Mouse (Mus musculus) MEL (cell line): ENCODE results near the gene Ube2f. TPM values are rescaled to one million over a fixed set of nuclear protein-coding genes. Genes with fewer than 3 reads are reported as not detected.

Experiments used
- DNase-seq: peaks from one replicate; pipeline ENCODE4 v3.0.0; 2011; ENCODE audit warnings: low read depth, low spot score
- H3K27ac ChIP-seq: 2 replicates; pipeline ENCODE4 v1.5.1; 2012; ENCODE audit warnings: low read depth, mild to moderate bottlenecking, control low read depth, low read length, moderate library complexity; ENCODE audit not compliant: control insufficient read depth
- H3K27me3 ChIP-seq, 2 experiments: fragments of 150-350 bp in 1 of 2; sonication (generic) in 1 of 2; 2 replicates each; pipeline ENCODE4 v1.6.1; 2012; ENCODE audit warnings: low read length in 2 of 2, mild to moderate bottlenecking in 2 of 2, improper control_type of control experiment in 1 of 2, moderate library complexity in 1 of 2; ENCODE audit not compliant: insufficient read depth in 2 of 2, control insufficient read depth in 1 of 2
- H3K36me3 ChIP-seq, 2 experiments: 2 replicates each; pipeline ENCODE4 v1.6.1; 2012 to 2014; ENCODE audit warnings: low read length in 2 of 2, improper control_type of control experiment in 1 of 2, inconsistent platforms in 1 of 2, mild to moderate bottlenecking in 1 of 2; ENCODE audit not compliant: insufficient read depth in 2 of 2, control insufficient read depth in 1 of 2
- H3K4me1 ChIP-seq, 2 experiments: fragments of 150-350 bp in 1 of 2; sonication (generic) in 1 of 2; 2 replicates each; pipeline ENCODE4 v1.6.1; 2012; ENCODE audit warnings: low read length in 2 of 2, improper control_type of control experiment in 1 of 2, mild to moderate bottlenecking in 1 of 2; ENCODE audit not compliant: insufficient read depth in 2 of 2, control insufficient read depth in 1 of 2
- H3K4me3 ChIP-seq, 2 experiments: fragments of 150-350 bp in 1 of 2; sonication (generic) in 1 of 2; 2 replicates each; pipeline ENCODE4 v1.5.1; 2012; ENCODE audit warnings: low read depth in 2 of 2, low read length in 2 of 2, mild to moderate bottlenecking in 2 of 2, moderate library complexity in 2 of 2, control low read depth in 1 of 2, improper control_type of control experiment in 1 of 2; ENCODE audit not compliant: control insufficient read depth in 1 of 2, insufficient read depth in 1 of 2
- H3K79me2 ChIP-seq: 2 replicates; pipeline ENCODE4 v1.6.1; 2012; ENCODE audit warnings: mild to moderate bottlenecking, low read length, moderate library complexity; ENCODE audit not compliant: control insufficient read depth, poor library complexity, insufficient read depth
- H3K9ac ChIP-seq: 2 replicates; pipeline ENCODE4 v1.6.1; 2012; ENCODE audit warnings: low read depth, mild to moderate bottlenecking, control low read depth, low read length, moderate library complexity; ENCODE audit not compliant: control insufficient read depth, poor library complexity, severe bottlenecking
- H3K9me3 ChIP-seq: fragments of 150-350 bp; sonication (generic); replicated peaks from 2 replicates; pipeline ENCODE4 v1.6.1; 2012; ENCODE audit warnings: mild to moderate bottlenecking, low read length, improper control_type of control experiment, moderate library complexity; ENCODE audit not compliant: insufficient read depth
- BHLHE40 ChIP-seq: IDR thresholded peaks from 2 replicates; pipeline ENCODE4 v1.6.1; 2012; ENCODE audit warnings: low read depth, mild to moderate bottlenecking, inconsistent platforms, low read length, improper control_type of control experiment, borderline replicate concordance
- CHD2 ChIP-seq: IDR thresholded peaks from 2 replicates; pipeline ENCODE4 v1.6.1; 2011; ENCODE audit warnings: low read length, improper control_type of control experiment
- ETS1 ChIP-seq: IDR thresholded peaks from 2 replicates; pipeline ENCODE4 v1.6.1; 2012; ENCODE audit warnings: low read depth, mild to moderate bottlenecking, inconsistent platforms, low read length, improper control_type of control experiment, moderate library complexity
- GABPA ChIP-seq: IDR thresholded peaks from 2 replicates; pipeline ENCODE4 v1.6.1; 2012; ENCODE audit warnings: low read depth, mild to moderate bottlenecking, inconsistent platforms, low read length, improper control_type of control experiment, moderate library complexity
- HCFC1 ChIP-seq: IDR thresholded peaks from 2 replicates; pipeline ENCODE4 v1.6.1; 2012; ENCODE audit warnings: low read depth, mild to moderate bottlenecking, inconsistent platforms, low read length, improper control_type of control experiment, moderate library complexity
- KAT2A ChIP-seq: conservative IDR thresholded peaks from 2 replicates; pipeline ENCODE4 v1.6.1; 2012; ENCODE audit warnings: low read depth, low read length, improper control_type of control experiment, inconsistent platforms
- MAFK ChIP-seq: IDR thresholded peaks from 2 replicates; pipeline ENCODE4 v1.6.1; 2011; ENCODE audit warnings: low read depth, mild to moderate bottlenecking, low read length, improper control_type of control experiment, borderline replicate concordance
- MAX ChIP-seq: IDR thresholded peaks from 2 replicates; pipeline ENCODE4 v1.6.1; 2011; ENCODE audit warnings: low read length, improper control_type of control experiment
- MYB ChIP-seq: IDR thresholded peaks from 2 replicates; pipeline ENCODE4 v1.6.1; 2011; ENCODE audit warnings: mild to moderate bottlenecking, low read depth, low read length, improper control_type of control experiment
- POLR2A ChIP-seq, 2 experiments: IDR thresholded peaks; 2 replicates each; pipeline ENCODE4 v1.6.1; 2011 to 2012; ENCODE audit warnings: low read length in 2 of 2, mild to moderate bottlenecking in 2 of 2, control low read depth in 1 of 2, improper control_type of control experiment in 1 of 2, low read depth in 1 of 2, moderate library complexity in 1 of 2; ENCODE audit not compliant: control insufficient read depth in 1 of 2, insufficient read depth in 1 of 2, poor library complexity in 1 of 2
- POLR2AphosphoS2 ChIP-seq: IDR thresholded peaks from 2 replicates; pipeline ENCODE4 v1.6.1; 2011; ENCODE audit warnings: low read length, improper control_type of control experiment
- POLR2AphosphoS5 ChIP-seq: IDR thresholded peaks from 2 replicates; pipeline ENCODE4 v1.6.1; 2012; ENCODE audit warnings: low read depth, borderline replicate concordance, mild to moderate bottlenecking, inconsistent platforms, low read length, moderate library complexity, mixed read lengths
- RCOR1 ChIP-seq: IDR thresholded peaks from 2 replicates; pipeline ENCODE4 v1.6.1; 2012; ENCODE audit warnings: low read depth, mild to moderate bottlenecking, inconsistent platforms, low read length, improper control_type of control experiment
- SIN3A ChIP-seq: IDR thresholded peaks from 2 replicates; pipeline ENCODE4 v1.6.1; 2012; ENCODE audit warnings: low read length, improper control_type of control experiment, inconsistent platforms
- TAL1 ChIP-seq: IDR thresholded peaks from 2 replicates; pipeline ENCODE4 v1.6.1; 2012; ENCODE audit warnings: mild to moderate bottlenecking, inconsistent platforms, low read length, moderate library complexity, mixed read lengths
- TBP ChIP-seq: IDR thresholded peaks from 2 replicates; pipeline ENCODE4 v1.8.0; 2011; ENCODE audit warnings: low read depth, low read length, improper control_type of control experiment
- USF2 ChIP-seq, 2 experiments: IDR thresholded peaks; 2 replicates each; pipeline ENCODE4 v1.6.1; 2011 to 2012; ENCODE audit warnings: improper control_type of control experiment in 2 of 2, low read length in 2 of 2, borderline replicate concordance in 1 of 2, inconsistent platforms in 1 of 2, low read depth in 1 of 2, mild to moderate bottlenecking in 1 of 2; ENCODE audit not compliant: insufficient read depth in 1 of 2
- ZC3H11A ChIP-seq: IDR thresholded peaks from 2 replicates; pipeline ENCODE4 v1.6.1; 2012; ENCODE audit warnings: low read depth, mild to moderate bottlenecking, inconsistent platforms, low read length, improper control_type of control experiment
- ZMIZ1 ChIP-seq: IDR thresholded peaks from 2 replicates; pipeline ENCODE4 v1.6.1; 2012; ENCODE audit warnings: low read depth, mild to moderate bottlenecking, inconsistent platforms, low read length, improper control_type of control experiment, moderate library complexity
- ZNF384 ChIP-seq: IDR thresholded peaks from 2 replicates; pipeline ENCODE4 v1.6.1; 2012; ENCODE audit warnings: low read depth, mild to moderate bottlenecking, inconsistent platforms, low read length, improper control_type of control experiment
- polyA plus RNA-seq, 2 experiments: library from polyadenylated mRNA; stranded (reverse) in 1 of 2; unstranded in 1 of 2; fragments of >175 nt in 1 of 2; fragments of >200 nt in 1 of 2; gene quantifications; 2 replicates each; pipeline versions ENCODE4 v1.2.1 to v1.2.4; 2012; ENCODE audit warnings: low replicate concordance in 2 of 2, low read depth in 1 of 2; ENCODE audit not compliant: insufficient read length in 2 of 2, insufficient read depth in 1 of 2, missing spikeins in 1 of 2
- total RNA-seq: library from RNA; depleted of rRNA; stranded (reverse); fragments of 300-350 nt; gene quantifications from 2 replicates; pipeline ENCODE4 v1.2.3, GENCODE M21; 2012

The Ube2f gene
- total and polyA plus RNA-seq, 3 experiments: 57.4 to 71.3 TPM; not detected in 1

- DNase-seq: no peak
- Histone ChIP-seq H3K9ac (no peak overlapping the region), H3K4me1 (0 out of 4 replicates have a peak, but pooled peaks cover 0 to 4% of the 10 kb centered on the region in 2 experiments), H3K4me3 (no peak overlapping the region), H3K9me3 (no peaks in the 10 kb centered on the region), H3K27me3 (no peaks in the 10 kb centered on the region), H3K36me3 (peaks cover 3 to 9% of the 10 kb centered on the region in 2 experiments; a peak in 3 of 4 replicates), H3K79me2 (no peaks in the 10 kb centered on the region), H3K27ac (no peak overlapping the region)
- TF ChIP-seq POLR2A (IDR thresholded peaks at IDR 0.05; ENCODE audit: control insufficient read depth in 1 of 2, insufficient read depth in 1 of 2, low read depth in 1 of 2, low read length in 2 of 2, poor library complexity in 1 of 2) (no peak), BHLHE40 (no peak), KAT2A (no peak), ETS1 (no peak), HCFC1 (no peak), SIN3A (no peak), ZC3H11A (no peak), GABPA (no peak), TBP (no peak), RCOR1 (no peak), MAFK (no peak), MYB (no peak)
Observed at GRCm38 (mm10) chr1:91289375-91289774, 39.3 kb downstream of the Ube2f start.

- peaks cover 5 to 19% of the 10 kb centered on the region in 2 experiments; a peak in 3 of 4 replicates for H3K36me3 ChIP-seq
- TF ChIP-seq TAL1: no peak
- no peak for TF ChIP-seq ZMIZ1
- TF ChIP-seq POLR2AphosphoS2: no peak
- no peak for TF ChIP-seq POLR2A (IDR thresholded peaks at IDR 0.05; ENCODE audit: control insufficient read depth in 1 of 2, insufficient read depth in 1 of 2, low read depth in 1 of 2, low read length in 2 of 2, poor library complexity in 1 of 2)
- TF ChIP-seq POLR2AphosphoS5: no peak
- no peak for TF ChIP-seq GABPA
- no peak for TF ChIP-seq HCFC1
- no peak for TF ChIP-seq MAFK
- TF ChIP-seq ZNF384: no peak
- no peak for TF ChIP-seq USF2 (IDR thresholded peaks at IDR 0.05; ENCODE audit: borderline replicate concordance in 1 of 2, insufficient read depth in 1 of 2, low read depth in 1 of 2, low read length in 2 of 2)
- no peak for TF ChIP-seq CHD2
- TF ChIP-seq MAX: no peak
Observed at GRCm38 (mm10) chr1:91292101-91292825, 42.2 kb downstream of the Ube2f start.

More at GRCm38 (mm10) chr1:91292101-91292825, 42.2 kb downstream of the Ube2f start:
- Histone ChIP-seq H3K27ac (no peak overlapping the region), H3K27me3 (no peaks in the 10 kb centered on the region), H3K4me1 (peaks cover 10 to 22% of the 10 kb centered on the region in 2 experiments), H3K9ac (no peak overlapping the region), H3K9me3 (no peaks in the 10 kb centered on the region), H3K79me2 (no peaks in the 10 kb centered on the region), H3K4me3 (no peak overlapping the region)
- DNase-seq: no peak
